Mouse (Mus musculus): Measurements from ENCODE around the gene Gps2.

DNA sequence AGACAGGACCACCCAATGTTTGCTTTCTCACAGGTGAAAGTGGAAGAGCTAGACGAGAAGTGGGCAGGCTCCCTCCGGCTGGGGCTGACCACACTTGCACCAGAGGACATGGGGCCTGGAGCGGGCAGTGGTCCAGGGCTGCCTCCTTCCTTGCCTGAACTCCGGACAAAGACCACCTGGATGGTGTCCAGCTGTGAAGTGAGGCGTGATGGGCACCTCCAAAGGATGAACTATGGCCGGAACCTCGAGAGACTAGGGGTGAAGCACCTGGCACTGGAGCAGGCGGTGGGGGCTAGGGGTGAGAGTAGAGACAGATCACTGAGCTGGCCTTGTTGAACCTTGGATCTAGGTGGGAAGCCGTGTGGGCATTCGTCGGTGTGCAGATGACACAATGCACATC, 5.0 kb upstream of the Gps2 start:
- TF ChIP-seq CTCF (IDR thresholded peaks at IDR 0.05; ENCODE audit: extremely low read depth, insufficient read length, insufficient replicate concordance, low read depth, low read length) (no peak), POLR2A (IDR thresholded peaks at IDR 0.05; ENCODE audit: low read depth, low read length) (no peak)
